Mouse (Mus musculus): ENCODE data around the gene Pdzd2.

- TF ChIP-seq CTCF (IDR thresholded peaks at IDR 0.05; ENCODE audit: control insufficient read depth, insufficient read depth, low read length) = no peak
- no peak for TF ChIP-seq POLR2A (IDR thresholded peaks at IDR 0.05; ENCODE audit: borderline replicate concordance, control insufficient read depth, low read depth, low read length)
Observed at GRCm38 (mm10) chr15:12427818-12428217, 311.9 kb downstream of the Pdzd2 start.

Measured in bone marrow, adult 2 months (tissue).